Mouse (Mus musculus) ES-Bruce4 (cell line): ENCODE data around the gene Gm45521.

Experiments used
- CTCF ChIP-seq: IDR thresholded peaks from one replicate; pipeline ENCODE4 v1.8.1; 2011; ENCODE audit warnings: low read depth, low read length
- EP300 ChIP-seq: IDR thresholded peaks from 2 replicates; pipeline ENCODE4 v1.6.1; 2011; ENCODE audit warnings: low read depth, low read length; ENCODE audit not compliant: insufficient read depth
- POLR2A ChIP-seq: IDR thresholded peaks from one replicate; pipeline ENCODE4 v1.8.1; 2011; ENCODE audit warnings: low read length; ENCODE audit not compliant: insufficient read depth

GRCm38 (mm10) chr14:7954071-7954471 lies 3.0 kb upstream of the Gm45521 start:
- no peak for TF ChIP-seq POLR2A
- no peak for TF ChIP-seq CTCF
- peak; percentile 98 for TF ChIP-seq EP300
